Mouse (Mus musculus): ENCODE results near the gene Pakap. TPM values are rescaled to one million over a fixed set of nuclear protein-coding genes. Genes with fewer than 3 reads are reported as not detected.
A peak's percentile ranks its signal among the peaks of the same experiment; 100 is the strongest.

Pakap gene
- total RNA-seq, 1 experiment from 2014 or later = not detected

GRCm38 (mm10) chr4:57816146-57816545 lies 248.2 kb downstream of the Pakap start:
- no peak for ATAC-seq (replicated peaks; ENCODE audit: low read depth, poor library complexity, severe bottlenecking)

GRCm38 (mm10) chr4:57820839-57821374 lies 252.9 kb downstream of the Pakap start:
- ATAC-seq (replicated peaks; ENCODE audit: low read depth, poor library complexity, severe bottlenecking) = no peak

GRCm38 (mm10) chr4:57821556-57822356 lies 253.8 kb downstream of the Pakap start:
- no peak for ATAC-seq (replicated peaks; ENCODE audit: low read depth, poor library complexity, severe bottlenecking)

- ATAC-seq (replicated peaks; ENCODE audit: low read depth, poor library complexity, severe bottlenecking) = no peak
Measured at GRCm38 (mm10) chr4:57822641-57823040, 254.7 kb downstream of the Pakap start.

- ATAC-seq (replicated peaks; ENCODE audit: low read depth, poor library complexity, severe bottlenecking) = no peak
Measured at GRCm38 (mm10) chr4:57824626-57825240, 256.8 kb downstream of the Pakap start.

- no peak for ATAC-seq (replicated peaks; ENCODE audit: low read depth, poor library complexity, severe bottlenecking)
Measured at GRCm38 (mm10) chr4:57826272-57826671, 258.3 kb downstream of the Pakap start.

GRCm38 (mm10) chr4:57829131-57829530 lies 261.2 kb downstream of the Pakap start:
- ATAC-seq (replicated peaks; ENCODE audit: low read depth, poor library complexity, severe bottlenecking) = no peak

GRCm38 (mm10) chr4:57829740-57830139 lies 261.8 kb downstream of the Pakap start:
- no peak for ATAC-seq (replicated peaks; ENCODE audit: low read depth, poor library complexity, severe bottlenecking)

- ATAC-seq (replicated peaks; ENCODE audit: low read depth, poor library complexity, severe bottlenecking) = no peak
Measured at GRCm38 (mm10) chr4:57832318-57832717, 264.3 kb downstream of the Pakap start.

GRCm38 (mm10) chr4:57833060-57833459 lies 265.1 kb downstream of the Pakap start:
- ATAC-seq (replicated peaks; ENCODE audit: low read depth, poor library complexity, severe bottlenecking) = peak; percentile 50; the same call in 1 of the 2 replicates

GRCm38 (mm10) chr4:57834141-57834540 lies 266.2 kb downstream of the Pakap start:
- ATAC-seq (replicated peaks; ENCODE audit: low read depth, poor library complexity, severe bottlenecking) = no peak

- no peak for ATAC-seq (replicated peaks; ENCODE audit: low read depth, poor library complexity, severe bottlenecking)
Measured at GRCm38 (mm10) chr4:57837089-57837488, 269.1 kb downstream of the Pakap start.

GRCm38 (mm10) chr4:57839343-57839742 lies 271.4 kb downstream of the Pakap start:
- no peak for ATAC-seq (replicated peaks; ENCODE audit: low read depth, poor library complexity, severe bottlenecking)

GRCm38 (mm10) chr4:57841911-57842310 lies 273.9 kb downstream of the Pakap start:
- no peak for ATAC-seq (replicated peaks; ENCODE audit: low read depth, poor library complexity, severe bottlenecking)

- no peak for ATAC-seq (replicated peaks; ENCODE audit: low read depth, poor library complexity, severe bottlenecking)
Measured at GRCm38 (mm10) chr4:57842472-57843305, 274.7 kb downstream of the Pakap start.

- ATAC-seq (replicated peaks; ENCODE audit: low read depth, poor library complexity, severe bottlenecking) = no peak
Measured at GRCm38 (mm10) chr4:57845031-57845431, 277.1 kb downstream of the Pakap start.

GRCm38 (mm10) chr4:57845541-57846210 lies 277.7 kb downstream of the Pakap start:
- ATAC-seq (replicated peaks; ENCODE audit: low read depth, poor library complexity, severe bottlenecking) = no peak

- no peak for ATAC-seq (replicated peaks; ENCODE audit: low read depth, poor library complexity, severe bottlenecking)
Measured at GRCm38 (mm10) chr4:57846381-57846990, 278.5 kb downstream of the Pakap start.

- no peak for ATAC-seq (replicated peaks; ENCODE audit: low read depth, poor library complexity, severe bottlenecking)
Measured at GRCm38 (mm10) chr4:57846991-57847422, 279.0 kb downstream of the Pakap start.

All from common myeloid progenitor, adult 5-6 weeks (primary cell).